Mouse (Mus musculus): Measurements from ENCODE around the gene Atp2b1. TPM values are rescaled to one million over a fixed set of nuclear protein-coding genes. Genes with fewer than 3 reads are reported as not detected.

Atp2b1 gene
- total and polyA plus RNA-seq, 2 experiments from 2014 or later, result 189 to 299 TPM

DNA sequence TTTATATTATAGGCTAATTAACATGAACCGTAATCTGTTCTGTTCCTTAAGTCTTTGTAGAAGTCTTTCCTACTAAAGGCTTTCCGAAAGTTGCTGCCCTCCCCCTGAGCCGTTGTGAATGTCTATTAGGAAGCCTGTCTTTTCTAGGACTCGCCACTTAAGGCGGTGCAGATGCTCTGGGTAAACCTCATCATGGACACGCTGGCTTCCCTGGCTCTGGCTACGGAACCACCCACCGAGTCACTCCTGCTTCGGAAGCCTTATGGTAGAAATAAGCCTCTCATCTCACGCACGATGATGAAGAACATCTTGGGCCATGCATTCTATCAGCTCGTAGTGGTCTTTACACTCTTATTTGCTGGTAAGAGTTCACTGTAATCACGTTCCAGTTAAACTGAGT lies 100.5 kb downstream of the Atp2b1 start:
- Histone ChIP-seq H3K36me3 (ENCODE audit: insufficient read depth, low read length) (peaks cover 25% of the 10 kb centered on the region), H3K4me2 (ENCODE audit: low read depth, low read length, poor library complexity, severe bottlenecking) (no peak overlapping the region), H3K4me3 (ENCODE audit: low read depth, low read length) (no peak overlapping the region), H3K27me3 (ENCODE audit: insufficient read depth, low read length) (no peaks in the 10 kb centered on the region), H3K4me1 (ENCODE audit: insufficient read depth, low read length) (no peaks in the 10 kb centered on the region), H3K27ac (ENCODE audit: low read depth, low read length) (no peak overlapping the region), H3K9me3 (ENCODE audit: low read length) (no peaks in the 10 kb centered on the region), H3K9ac (replicated peaks; ENCODE audit: low read length, poor library complexity, severe bottlenecking) (no peak overlapping the region)
- ATAC-seq (ENCODE audit: low FRiP score) (no peak), DNase-seq (ENCODE audit: low spot score) (no peak)
- 95% methylated on average over 13 of the region's 13 CpGs for WGBS
- TF ChIP-seq CTCF (IDR thresholded peaks at IDR 0.05), result no peak

DNA sequence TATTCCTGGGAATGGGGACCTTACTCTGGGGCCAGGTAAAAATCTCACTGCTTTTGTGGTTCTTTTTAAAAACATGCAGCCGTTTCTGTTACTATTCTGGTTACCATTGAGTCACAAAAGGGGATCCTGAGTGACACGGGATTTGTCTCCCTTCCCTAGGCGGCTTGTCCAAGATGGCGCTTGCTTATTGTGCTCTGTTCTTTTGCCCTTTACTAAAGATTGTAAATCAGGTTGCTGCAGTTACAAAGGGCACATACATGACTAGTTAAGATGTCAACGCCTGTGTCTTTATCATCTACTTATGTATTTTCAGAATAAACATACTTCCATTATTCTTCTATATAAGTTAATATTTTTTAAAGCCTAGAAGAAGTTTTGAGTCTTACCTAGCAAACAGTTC lies 102.8 kb downstream of the Atp2b1 start:
- H3K9ac ChIP-seq (replicated peaks; ENCODE audit: low read length, poor library complexity, severe bottlenecking), result no peak overlapping the region

DNA sequence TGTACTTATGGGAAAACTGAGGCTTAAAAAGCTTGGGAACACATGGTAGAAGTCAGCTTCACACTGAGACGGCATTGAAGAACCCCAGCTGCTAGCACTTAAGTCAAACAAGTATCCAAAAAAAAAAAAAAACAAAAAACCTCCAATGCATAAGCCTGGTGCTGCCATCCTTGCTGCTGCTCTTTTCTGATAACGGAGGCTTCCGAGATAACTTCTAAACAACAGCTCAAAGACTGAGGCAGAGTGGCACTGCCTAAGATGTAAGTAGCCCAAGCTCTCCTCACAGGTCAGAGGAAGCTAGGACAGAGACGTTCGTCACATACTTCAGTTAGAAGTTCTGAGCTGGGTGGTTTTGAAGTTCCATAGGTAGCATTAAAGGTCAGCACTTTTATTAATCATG lies 113.3 kb downstream of the Atp2b1 start:
- no peak for ATAC-seq (ENCODE audit: low FRiP score)

More for the DNA sequence above, 102.8 kb downstream of the Atp2b1 start:
- no peak overlapping the region for H3K4me2 ChIP-seq (ENCODE audit: low read depth, low read length, poor library complexity, severe bottlenecking)
- H3K27ac ChIP-seq (ENCODE audit: low read depth, low read length), result no peak overlapping the region
- no peak for ATAC-seq (ENCODE audit: low FRiP score)
- DNase-seq (ENCODE audit: low spot score), result no peak
- peaks cover 22% of the 10 kb centered on the region for H3K36me3 ChIP-seq (ENCODE audit: insufficient read depth, low read length)
- no peaks in the 10 kb centered on the region for H3K27me3 ChIP-seq (ENCODE audit: insufficient read depth, low read length)
- H3K4me3 ChIP-seq (ENCODE audit: low read depth, low read length), result no peak overlapping the region
- no peaks in the 10 kb centered on the region for H3K4me1 ChIP-seq (ENCODE audit: insufficient read depth, low read length)
- TF ChIP-seq CTCF (IDR thresholded peaks at IDR 0.05), result no peak
- 53% methylated on average over 5 of the region's 5 CpGs for WGBS
- no peaks in the 10 kb centered on the region for H3K9me3 ChIP-seq (ENCODE audit: low read length)

DNA sequence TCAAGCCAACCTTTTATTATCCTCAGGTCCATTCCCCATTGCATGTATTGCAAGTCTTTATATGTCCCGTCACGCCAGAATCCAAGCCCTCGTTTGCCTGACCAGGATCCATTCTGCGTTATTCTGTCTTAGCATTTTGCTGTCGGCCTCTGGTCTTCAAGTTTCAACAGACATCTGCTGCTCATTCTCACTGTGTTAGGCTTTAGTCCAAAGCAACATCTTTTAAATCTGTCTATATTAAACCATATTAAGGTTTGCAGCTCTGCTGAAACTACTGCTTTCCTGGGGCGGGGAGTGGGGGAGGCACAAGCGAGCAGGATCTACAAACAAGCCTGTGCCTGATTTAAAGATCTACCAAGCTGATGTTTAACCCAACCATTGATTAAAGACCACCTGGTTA lies 115.6 kb downstream of the Atp2b1 start:
- no peak overlapping the region for H3K9ac ChIP-seq (replicated peaks; ENCODE audit: low read length, poor library complexity, severe bottlenecking)
- no peaks in the 10 kb centered on the region for H3K9me3 ChIP-seq (ENCODE audit: low read length)
- no peaks in the 10 kb centered on the region for H3K4me1 ChIP-seq (ENCODE audit: insufficient read depth, low read length)
- ATAC-seq (ENCODE audit: low FRiP score) (no peak), DNase-seq (ENCODE audit: low spot score) (no peak)
- 98% methylated on average over 7 of the region's 7 CpGs for WGBS
- H3K4me2 ChIP-seq (ENCODE audit: low read depth, low read length, poor library complexity, severe bottlenecking), result no peak overlapping the region
- H3K4me3 ChIP-seq (ENCODE audit: low read depth, low read length), result no peak overlapping the region
- no peak for TF ChIP-seq CTCF (IDR thresholded peaks at IDR 0.05)
- H3K27me3 ChIP-seq (ENCODE audit: insufficient read depth, low read length), result no peaks in the 10 kb centered on the region
- no peak overlapping the region for H3K27ac ChIP-seq (ENCODE audit: low read depth, low read length)
- no peaks in the 10 kb centered on the region for H3K36me3 ChIP-seq (ENCODE audit: insufficient read depth, low read length)

More for the DNA sequence above, 113.3 kb downstream of the Atp2b1 start:
- WGBS, result 94% methylated on average over 5 of the region's 5 CpGs
- H3K27me3 ChIP-seq (ENCODE audit: insufficient read depth, low read length), result no peaks in the 10 kb centered on the region
- no peak overlapping the region for H3K27ac ChIP-seq (ENCODE audit: low read depth, low read length)
- H3K9ac ChIP-seq (replicated peaks; ENCODE audit: low read length, poor library complexity, severe bottlenecking), result no peak overlapping the region
- H3K4me3 ChIP-seq (ENCODE audit: low read depth, low read length), result no peak overlapping the region
- H3K36me3 ChIP-seq (ENCODE audit: insufficient read depth, low read length), result no peaks in the 10 kb centered on the region
- no peaks in the 10 kb centered on the region for H3K9me3 ChIP-seq (ENCODE audit: low read length)
- no peak overlapping the region for H3K4me2 ChIP-seq (ENCODE audit: low read depth, low read length, poor library complexity, severe bottlenecking)
- no peak for TF ChIP-seq CTCF (IDR thresholded peaks at IDR 0.05)
- no peak for DNase-seq (ENCODE audit: low spot score)
- no peaks in the 10 kb centered on the region for H3K4me1 ChIP-seq (ENCODE audit: insufficient read depth, low read length)

DNA sequence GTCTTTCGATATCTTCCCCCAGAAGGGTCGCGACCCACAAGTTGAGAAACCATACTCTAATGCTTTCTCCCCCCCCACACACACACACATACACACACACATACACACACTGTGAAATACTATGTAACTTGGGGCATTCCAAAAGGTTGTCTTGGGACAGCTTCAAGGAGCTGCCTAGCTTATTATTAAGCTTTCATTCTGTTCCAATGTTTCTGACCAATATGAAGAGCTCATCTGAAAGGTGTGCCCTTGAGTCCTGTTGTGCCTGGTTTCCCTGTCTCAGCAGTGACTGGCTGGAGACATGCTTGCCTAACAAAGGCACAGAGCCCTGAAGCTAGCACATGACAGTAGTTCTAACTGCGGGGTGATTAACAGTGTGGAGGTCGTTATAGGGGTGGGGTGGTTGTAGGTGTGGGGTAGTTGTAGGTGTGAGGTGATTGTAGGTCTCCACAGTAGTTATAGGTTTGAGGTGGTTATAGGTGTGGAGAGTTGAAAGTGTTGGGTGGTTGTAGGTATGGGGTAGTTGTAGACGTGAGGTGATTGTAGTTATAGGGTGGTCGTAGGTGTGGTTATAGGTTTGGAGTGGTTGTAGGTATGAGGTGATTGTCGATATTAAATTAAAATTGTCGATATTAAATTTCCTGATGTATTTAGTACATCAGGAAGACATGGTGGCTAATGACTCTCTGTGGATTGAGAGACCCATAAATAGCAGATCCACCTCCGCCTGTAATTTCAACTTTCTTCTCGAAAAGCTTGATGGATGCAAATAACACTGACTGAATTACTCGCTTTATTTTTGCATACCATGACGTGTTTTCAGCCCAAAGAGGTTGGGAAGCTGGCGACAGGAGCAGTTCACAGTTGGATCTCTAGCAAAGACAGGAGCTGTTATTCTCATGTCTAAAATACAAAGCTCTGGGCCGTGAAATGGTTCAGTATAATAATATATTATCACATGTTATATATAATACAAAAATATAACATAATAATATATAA lies 119.9 kb downstream of the Atp2b1 start:
- 92% methylated on average over 15 of the region's 15 CpGs for WGBS
- TF ChIP-seq CTCF (IDR thresholded peaks at IDR 0.05), result no peak
- ATAC-seq (ENCODE audit: low FRiP score), result no peak

More for the DNA sequence above, 119.9 kb downstream of the Atp2b1 start:
- Histone ChIP-seq H3K9me3 (ENCODE audit: low read length) (no peaks in the 10 kb centered on the region), H3K9ac (replicated peaks; ENCODE audit: low read length, poor library complexity, severe bottlenecking) (no peak overlapping the region), H3K27me3 (ENCODE audit: insufficient read depth, low read length) (no peaks in the 10 kb centered on the region), H3K4me1 (ENCODE audit: insufficient read depth, low read length) (no peaks in the 10 kb centered on the region), H3K4me3 (ENCODE audit: low read depth, low read length) (no peak overlapping the region), H3K27ac (ENCODE audit: low read depth, low read length) (no peak overlapping the region), H3K36me3 (ENCODE audit: insufficient read depth, low read length) (no peaks in the 10 kb centered on the region), H3K4me2 (ENCODE audit: low read depth, low read length, poor library complexity, severe bottlenecking) (no peak overlapping the region)
- DNase-seq (ENCODE audit: low spot score), result no peak
